Mouse (Mus musculus): ENCODE measurements at regions not wholly inside any gene's neighbourhood (a gene's known extent, or its start where the extent isn't known, plus 50 kb on each side); places are given as distances from the start of the nearest gene placed in this dataset.

DNA sequence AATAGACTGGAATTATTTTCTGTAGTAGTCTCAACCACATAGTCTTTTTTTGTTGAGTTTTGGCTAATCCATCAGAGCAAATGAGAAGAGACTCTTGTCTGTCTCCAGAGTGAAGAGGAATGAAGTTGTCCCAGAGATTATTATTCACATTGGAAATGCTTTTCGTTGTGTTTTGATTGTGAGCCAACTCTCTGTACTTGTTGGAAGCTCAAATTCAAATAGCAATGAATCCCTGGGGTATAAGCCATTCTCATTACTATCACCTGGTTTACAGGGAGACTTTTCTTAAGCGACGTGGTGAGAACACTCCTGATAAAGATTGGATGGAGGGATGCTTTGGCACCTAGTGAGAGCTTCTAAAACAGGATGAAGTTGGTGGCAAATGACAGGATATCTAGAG is 459.3 kb upstream of the Jag1 start:
- no peak for DNase-seq (ENCODE audit: low spot score)

DNA sequence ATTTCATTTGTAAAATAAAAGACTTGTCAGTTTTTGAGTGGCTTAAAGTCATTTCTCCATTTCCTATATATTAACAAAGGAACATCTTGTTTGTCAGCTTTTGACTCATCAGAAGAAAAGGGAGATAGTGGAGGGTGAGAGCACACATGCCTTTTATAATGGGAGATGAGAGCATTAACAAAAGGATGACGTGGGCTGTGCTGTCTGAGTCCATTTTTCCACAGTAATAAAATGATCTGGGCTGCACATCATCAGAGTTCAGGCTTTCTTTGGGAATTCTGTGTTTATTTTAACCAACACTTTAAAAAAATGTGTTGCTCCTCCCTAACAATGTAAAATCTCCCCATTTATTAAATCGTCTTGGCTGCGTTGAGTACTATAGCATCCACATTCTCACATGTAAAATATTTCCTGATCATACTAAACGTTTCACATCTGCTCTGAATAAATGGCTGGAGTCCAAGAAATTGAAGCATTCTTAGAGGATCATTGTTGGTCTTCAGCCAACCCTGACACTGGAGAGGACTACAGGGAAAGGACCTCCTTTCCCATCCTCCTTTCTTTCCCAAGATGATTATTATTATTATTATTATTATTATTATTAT is 458.5 kb upstream of the Jag1 start:
- DNase-seq (ENCODE audit: low spot score): no peak

DNA sequence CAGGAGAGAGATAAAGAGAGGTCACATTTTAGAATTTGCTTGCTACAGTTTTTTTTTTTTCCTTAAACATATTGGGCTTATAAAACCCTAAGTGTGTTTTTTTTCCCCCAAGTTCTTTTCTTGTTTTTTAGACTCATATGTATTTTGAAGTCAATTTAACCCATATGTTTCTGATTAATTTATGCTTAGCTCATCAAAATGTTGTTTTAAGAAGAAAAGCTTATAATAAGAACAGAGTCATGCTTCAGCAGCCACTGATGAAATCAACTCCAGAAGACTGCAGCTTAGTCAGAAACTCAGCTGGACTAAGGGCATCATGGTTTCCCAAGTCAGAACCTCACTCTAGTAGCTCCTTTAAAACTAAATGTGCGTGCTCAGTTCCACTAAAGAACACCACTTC is 454.7 kb upstream of the Jag1 start:
- no peak for DNase-seq (ENCODE audit: low spot score)

DNA sequence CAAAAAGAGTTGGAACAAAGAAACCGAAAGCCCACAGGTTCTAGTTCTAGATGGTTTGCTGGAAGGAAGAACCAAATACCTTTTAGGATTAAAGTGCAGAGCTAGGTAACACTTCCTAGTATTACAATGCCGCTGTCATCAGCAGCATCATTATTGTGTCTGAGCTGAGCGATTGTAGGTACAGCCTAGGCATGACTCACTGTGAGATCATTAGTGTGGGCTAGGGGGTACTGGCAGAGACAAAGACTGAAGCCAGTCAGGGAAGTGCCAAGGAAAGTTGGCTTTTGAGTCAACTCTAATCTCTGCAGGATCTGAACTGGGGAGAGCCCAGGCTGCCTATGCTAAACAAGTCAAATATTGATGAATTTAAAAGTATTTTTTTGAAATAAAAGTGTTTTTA is 450.2 kb upstream of the Jag1 start:
- DNase-seq (ENCODE audit: low spot score): no peak

DNA sequence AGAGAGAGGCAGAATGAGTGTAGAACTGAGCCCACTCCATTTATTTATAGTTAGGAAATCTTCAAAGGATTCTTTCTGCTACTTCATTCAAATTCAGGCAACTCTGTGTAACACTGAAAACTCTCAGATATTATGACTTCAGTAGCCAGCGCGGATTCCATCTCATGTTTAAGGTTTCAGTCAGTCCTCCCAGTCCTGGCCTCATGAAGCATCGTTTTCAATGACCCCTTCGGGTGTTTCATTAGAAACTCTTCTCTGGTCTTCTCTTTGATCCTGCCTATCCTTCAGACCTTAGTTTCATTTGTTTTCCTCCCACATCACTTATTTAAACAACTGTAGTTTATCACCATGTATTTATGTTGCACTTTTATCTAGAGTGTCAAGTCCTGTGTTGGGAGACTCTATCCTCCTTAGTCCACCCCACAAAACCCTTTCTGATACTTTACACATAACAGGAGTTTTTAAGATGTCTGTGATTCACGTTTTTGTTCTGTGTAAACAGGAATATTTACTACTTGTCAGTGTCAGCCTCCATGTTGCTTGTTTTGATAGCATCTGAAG is 447.7 kb upstream of the Jag1 start:
- DNase-seq (ENCODE audit: low spot score): no peak

DNA sequence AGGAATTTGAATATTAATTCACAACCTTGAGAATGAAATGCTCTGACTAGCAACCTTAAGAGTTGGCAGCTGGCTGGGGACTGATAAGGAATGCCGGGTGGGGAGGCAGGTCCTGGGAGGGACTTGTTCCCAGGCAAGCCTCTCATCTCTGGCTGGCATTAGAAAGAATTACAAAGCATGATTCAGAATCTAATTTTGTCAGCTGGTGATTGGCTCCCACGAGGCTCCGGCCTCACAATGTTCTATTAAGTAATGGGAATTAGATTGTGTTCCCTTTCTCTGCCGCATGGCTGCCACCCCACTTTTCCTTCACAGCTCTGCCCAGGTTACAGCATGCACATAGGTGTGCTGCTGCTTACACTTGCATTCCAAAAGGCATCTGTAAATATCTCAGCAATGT is 443.9 kb upstream of the Jag1 start:
- DNase-seq (ENCODE audit: low spot score): no peak

DNA sequence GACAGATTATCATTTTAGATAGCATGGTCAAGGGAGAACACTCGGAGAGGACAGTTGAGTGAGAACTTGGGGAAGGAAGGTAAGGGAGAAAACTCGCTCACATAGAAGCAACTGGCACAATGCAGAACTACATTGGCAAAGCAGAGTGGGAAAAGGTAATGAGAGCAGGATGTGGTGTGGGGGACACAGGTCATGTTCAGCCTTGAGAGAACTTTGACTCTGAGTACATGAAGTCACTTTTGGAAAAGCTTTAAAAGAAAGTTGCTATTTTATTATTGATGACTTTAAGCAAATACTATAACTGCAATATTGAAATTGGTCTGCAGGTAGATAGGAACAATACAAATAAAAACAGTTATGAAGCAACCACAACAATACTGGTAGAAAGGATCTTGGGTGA is 437.4 kb upstream of the Jag1 start:
- DNase-seq (ENCODE audit: low spot score): no peak

DNA sequence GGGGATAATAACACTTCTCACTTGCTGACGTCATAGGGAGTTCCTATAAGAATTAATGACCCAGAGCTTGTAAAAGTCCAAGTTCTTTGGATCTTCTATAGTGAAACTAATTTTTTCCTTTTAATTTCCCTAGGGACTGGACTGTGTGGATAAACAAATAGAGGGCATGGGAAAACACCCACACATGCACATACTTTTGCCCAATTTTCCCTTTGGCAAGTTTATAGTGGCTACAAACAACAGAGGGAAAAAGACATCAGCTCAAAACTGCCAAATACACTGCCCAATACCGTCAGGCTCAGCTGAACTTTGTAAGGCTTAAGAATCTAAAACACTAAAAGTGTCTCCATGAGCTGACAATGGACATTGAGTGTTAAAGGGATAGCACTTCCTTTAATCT is 420.1 kb upstream of the Jag1 start:
- no peak for DNase-seq (ENCODE audit: low spot score)

DNA sequence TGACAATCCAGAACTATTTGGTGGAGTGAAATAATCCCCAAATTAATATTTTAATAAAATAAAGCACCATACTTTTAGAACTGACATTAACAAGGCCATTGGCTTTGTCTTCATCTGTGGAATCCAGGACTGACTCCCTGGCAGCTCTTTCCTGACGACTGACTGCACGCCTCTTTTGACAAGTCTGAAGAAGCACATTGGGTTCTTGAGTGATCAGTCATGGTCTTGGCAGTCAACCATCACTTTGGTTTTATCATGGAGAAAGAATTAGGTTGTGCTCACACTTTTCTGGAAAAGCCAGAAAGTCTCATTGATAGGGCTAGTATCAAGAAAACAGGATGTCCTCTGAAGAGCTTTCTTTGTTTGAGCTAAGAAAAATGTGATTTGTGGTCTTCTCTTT is 399.8 kb upstream of the Jag1 start:
- no peak for DNase-seq (ENCODE audit: low spot score)

DNA sequence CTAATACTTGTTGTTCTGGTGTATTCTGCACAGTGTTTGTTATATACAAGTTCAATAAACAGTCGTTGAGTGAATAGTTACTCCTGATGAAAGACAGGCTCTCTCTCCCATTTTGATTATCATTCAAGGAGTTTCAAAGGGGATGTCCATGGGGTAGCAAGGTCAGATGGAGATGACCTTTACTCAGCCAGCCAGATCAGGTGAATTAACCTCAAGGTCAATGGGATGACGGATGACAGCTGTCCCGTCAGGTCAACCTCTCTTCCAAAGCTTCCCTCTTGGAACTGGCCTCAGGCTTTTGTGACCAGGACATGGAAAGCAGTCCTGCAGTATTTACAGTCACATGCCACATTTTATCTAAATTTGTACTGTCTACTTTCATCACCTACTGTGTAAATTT is 398.6 kb upstream of the Jag1 start:
- no peak for DNase-seq (ENCODE audit: low spot score)

DNA sequence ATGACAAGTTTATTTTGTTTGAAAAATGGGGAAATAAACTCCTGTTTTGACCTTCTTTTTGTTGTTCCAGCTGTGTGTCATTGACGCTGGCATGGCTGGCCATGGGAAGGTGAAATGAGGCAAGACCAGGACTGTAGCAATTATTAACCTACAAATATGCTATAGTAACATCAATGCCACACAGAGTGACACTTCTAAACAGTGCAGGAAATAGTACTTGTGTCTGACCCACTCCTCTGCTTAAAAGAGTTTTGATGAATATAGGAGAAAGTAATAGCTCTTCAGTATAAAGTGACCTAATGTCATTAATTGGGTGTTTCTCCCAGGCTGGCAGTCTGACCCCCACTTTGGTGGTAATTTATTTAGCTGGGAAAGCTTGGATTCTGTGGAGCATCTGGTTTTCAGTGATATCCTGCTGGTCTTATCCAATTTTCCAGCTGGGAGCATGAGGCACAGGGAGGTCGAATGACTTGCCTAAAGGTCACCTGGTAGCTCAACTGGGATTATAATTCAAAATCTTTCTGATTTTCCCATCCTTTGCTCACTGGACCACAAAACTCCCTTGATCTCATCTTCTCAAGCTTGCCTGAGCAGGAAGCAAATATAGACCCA is 397.6 kb upstream of the Jag1 start:
- no peak for DNase-seq (ENCODE audit: low spot score)

DNA sequence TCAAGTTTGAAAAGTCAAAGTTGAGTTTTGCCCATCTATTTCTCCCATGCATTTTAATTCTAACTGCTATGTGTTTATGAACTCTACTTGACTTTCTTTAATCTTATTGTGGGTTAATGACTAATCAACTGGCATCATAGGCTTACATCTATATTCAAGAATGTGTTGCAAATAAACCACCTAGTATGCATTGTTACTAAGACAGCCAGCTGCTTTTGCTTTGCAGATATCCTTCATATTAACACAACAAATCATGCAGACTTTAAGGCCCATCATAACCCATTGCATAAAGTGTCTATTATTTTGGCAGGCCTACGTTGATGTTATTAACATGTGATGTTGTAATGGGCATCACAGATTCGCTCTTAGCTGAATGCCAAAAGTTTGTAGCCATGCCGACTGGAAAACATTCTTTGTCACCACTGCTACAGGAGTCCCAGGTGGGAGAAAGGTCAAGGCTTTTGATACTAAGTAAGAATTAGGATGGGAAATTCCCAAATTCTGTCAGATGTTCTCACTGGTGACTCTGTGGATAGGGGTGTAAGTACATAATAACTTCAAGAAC is 394.3 kb upstream of the Jag1 start:
- no peak for DNase-seq (ENCODE audit: low spot score)

DNA sequence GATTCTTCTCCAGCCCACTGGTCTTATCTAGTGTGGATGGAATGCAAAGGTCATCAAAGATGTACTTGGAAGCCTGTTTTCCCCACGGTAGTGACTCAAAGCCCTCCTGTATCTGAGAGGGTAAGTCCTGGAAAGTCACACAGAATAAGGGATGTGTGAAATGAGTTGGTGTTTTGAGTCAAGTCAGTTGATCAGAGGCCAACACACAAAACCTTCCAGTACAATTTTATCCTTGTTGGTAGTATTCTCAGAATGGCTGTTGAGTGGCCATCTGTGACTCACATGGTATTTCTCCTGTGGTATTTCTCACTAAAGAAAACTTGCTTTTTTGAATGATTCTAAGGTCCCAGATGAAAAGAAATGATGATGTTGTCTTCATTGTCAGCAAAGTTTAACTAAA is 384.8 kb upstream of the Jag1 start:
- DNase-seq (ENCODE audit: low spot score): no peak

DNA sequence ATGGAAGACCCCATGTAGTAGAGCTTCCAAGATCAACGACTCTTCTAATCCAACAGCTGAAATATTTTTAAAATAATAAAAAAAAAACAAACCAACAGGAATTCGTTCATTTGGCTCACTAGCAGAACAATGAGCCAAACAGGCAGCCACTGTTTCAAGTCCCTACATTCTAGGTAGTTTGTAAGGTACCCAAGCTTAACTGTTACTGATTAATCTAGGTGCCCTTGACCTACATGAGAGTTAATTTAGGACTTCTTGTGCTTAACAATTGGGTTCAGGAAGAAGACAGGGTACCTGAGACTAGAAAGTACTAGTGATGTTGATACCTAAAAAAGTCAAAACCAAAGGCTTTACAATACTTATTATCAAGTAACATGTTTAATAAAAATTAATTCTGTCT is 381.2 kb upstream of the Jag1 start:
- no peak for DNase-seq (ENCODE audit: low spot score)

DNA sequence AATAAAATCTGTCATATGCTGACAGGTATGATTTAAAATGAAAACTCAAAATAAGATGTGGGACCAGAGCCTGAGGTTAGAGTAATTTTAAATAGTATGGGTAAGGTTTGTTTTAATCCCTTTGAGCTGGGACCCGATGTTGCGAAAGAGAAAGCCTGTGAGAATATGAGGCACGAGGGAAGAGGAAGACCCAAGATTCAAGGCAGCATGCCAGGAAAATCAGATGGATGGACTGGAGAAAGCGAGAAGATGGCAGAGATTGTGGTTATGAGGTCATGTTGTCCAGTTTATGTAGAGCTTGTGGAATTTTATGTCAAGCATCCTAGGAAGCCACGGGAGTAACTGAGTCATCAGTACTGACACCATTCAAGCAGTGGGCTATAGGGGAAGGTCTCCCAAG is 377.2 kb upstream of the Jag1 start:
- DNase-seq (ENCODE audit: low spot score): no peak

DNA sequence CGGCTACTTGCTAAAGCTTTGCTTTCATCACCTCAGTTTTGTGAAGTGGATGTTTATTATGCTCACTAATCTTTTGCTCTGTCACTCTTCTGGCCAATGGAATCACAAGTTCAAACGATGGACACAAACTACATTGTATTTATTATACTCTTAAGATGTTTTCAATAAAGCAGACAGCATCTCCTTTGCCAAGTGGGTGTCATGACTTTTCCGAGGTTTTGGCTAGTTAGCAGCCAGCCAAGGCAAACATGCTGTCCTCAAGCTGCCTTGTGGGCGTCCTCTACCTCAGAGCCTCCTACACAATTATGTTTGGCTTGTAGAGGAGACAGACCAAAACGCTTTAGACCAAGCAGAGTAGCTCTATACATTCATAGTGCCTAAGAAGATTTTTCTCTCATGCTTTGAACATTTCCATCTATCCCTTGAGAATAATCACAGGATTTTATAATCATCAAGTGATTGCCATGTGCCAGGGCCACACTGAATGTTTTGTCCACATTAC is 372.8 kb upstream of the Jag1 start:
- no peak for DNase-seq (ENCODE audit: low spot score)

DNA sequence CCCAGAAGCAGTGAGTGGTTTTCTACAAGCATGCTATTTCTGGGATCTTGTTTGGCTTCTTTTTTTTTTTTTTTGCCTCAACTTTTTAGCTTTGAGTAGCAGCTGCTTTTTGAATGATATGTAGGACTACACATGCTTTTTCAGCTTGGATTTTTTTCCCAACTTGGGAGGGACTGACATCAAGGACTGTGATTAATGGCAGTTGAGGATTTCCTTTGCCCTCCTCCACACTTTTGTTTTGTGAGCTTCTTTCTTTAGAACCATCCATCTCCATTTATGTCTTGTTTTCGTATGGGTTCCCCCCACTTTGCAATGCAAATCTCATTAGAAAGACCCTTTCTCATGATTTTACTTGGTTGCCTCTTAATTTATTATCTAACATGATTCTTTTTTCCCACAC is 352.3 kb upstream of the Jag1 start:
- no peak for DNase-seq (ENCODE audit: low spot score)

DNA sequence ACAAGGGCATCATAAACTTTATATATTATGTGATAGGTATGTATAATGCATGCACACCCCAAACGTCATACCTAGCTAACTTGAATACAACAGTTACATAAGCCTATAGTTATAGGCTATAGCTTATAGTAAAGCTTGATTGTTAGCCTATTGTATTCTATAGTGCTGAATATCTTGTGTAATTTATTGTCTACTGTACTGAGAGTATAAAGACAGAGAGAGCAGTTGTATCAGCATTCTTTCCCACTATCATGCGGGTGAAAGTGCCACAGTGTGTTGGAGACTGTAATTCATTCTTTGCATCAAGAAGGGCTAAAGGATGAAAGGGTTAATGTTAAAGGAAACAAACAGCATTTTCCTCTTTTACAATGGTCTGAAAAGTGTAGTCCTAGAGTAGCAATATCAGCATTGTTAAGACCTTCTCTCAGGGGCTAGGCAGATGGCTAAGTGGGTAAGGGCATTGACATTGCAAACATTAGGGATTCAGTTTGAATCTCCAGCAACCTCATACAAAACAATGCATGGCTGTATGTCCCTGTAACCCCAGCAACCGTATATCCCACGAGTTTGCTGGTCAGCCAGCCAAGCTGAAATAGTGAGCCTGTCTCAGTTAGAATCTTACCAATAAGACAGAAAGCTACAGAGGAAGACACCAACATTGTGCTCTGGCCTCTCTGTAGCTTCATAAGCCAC is 340.8 kb upstream of the Jag1 start:
- DNase-seq (ENCODE audit: low spot score): no peak

DNA sequence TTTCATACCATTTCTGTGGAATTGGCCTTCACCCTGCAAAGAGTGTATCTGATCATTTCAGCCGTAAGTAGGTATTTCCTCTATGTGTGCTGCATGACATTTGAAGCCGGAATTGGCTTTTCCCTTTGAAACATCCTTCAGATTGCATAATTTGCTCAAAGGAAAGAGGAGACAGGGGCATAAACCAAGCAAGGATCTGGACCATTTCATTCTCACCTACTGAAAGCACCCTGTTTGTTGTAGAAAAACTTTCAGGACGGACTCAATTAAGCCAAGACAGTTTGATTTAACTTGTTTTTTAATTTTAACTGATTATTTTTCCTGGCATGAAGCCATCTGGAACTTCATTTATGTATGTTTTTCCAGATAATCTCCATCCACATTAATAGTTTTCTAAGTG is 340.0 kb upstream of the Jag1 start:
- no peak for DNase-seq (ENCODE audit: low spot score)

DNA sequence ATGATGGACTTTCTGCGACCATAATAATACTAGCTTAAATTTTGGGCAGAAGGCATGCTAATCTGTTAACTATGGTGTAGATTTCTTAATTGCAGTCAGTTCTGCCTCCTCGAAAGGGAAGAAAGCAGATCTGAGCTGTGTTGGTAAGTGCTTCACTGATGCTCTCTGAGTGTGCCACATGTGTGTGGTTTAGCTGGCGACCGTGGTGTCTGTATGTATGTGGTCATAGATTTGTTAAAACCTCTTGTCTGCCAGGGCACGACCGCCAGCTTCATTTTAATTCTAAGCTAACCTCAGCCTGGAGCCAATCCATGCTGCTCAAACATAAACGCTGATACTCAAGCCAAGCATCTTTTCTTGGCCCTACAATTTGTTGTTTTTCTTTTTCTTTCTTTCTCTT is 330.5 kb upstream of the Jag1 start:
- DNase-seq (ENCODE audit: low spot score): no peak

DNA sequence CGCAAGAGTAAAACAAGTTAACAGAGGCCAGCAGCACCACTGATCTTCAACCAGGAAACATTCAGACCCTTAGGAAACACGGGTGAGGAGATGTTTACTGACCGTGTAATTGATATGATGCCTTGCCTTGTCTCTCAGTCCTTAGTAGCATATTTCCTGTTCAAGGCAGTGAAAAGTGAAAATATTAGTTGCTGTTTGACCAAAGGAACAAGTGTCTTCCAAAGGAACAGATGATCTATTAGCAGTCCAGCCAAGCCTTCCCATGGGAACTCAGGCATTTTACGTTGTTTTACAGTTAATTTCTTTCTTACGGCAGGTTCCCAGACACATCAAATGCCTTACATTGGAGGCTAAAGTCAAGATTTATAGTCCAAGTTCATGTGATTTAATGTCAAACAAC is 321.3 kb upstream of the Jag1 start:
- no peak for DNase-seq (ENCODE audit: low spot score)

DNA sequence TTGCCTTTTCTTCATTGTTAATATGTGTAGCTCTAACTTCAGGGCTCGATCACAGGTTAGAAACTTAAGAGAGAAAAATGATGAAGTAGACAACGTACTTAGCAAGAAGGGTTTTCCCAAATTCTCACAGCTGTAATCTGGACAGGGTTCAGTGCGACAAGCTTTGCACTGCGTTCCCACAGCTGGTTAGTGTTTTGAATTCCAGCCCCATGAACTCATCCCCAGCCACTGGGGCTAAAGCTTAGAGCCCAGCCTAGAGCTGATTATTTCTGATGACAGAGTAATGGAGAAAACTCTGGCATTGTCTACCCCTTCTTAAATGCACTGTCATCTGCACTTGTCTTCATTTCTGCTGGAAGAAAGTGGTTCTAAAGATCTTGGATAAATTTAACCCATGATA is 319.7 kb upstream of the Jag1 start:
- peak; percentile 6 for DNase-seq (ENCODE audit: low spot score)

DNA sequence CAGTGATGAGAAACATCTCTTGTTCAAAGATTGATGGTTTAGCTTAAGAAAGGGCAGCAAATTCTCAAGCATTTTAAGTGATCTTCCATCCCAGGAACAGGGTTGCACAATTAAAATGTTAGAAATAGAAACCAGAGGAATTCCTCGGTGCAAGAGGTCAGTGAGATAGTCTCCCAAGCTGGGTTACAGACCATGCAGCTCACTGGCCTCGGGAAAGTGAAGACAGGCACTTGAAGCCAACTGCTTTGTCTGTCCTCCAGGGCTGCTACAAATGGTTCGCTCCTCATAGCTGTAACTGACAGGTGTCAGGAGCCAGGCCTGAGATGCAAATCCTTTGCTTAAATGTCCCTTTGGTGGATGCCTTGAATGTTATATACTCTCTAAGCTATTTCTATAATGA is 306.2 kb upstream of the Jag1 start:
- no peak for DNase-seq (ENCODE audit: low spot score)
